Mouse (Mus musculus): ENCODE measurements around the gene Aldh9a1.

DNA sequence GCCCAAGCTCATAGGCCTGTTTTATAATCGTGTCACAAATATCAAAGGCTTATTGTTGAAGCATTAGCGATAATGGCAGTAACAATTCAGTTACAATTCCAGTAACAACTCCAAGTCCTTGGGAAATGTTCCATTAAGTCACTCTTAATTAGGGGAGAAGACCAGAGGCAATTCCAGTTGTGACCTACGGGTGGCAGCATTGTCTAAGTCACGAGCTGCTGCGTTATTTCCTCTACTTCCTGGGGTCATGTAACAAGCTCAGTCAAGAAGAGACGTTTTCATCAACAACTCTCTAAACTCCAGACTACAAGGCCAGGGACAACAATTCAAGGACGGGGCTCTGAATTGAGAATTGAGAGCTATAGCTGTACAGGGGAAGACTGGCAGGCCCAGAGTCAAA is 65.1 kb downstream of the Aldh9a1 start:
- TF ChIP-seq CTCF (IDR thresholded peaks at IDR 0.05; ENCODE audit: insufficient read depth, low read length) (peak; percentile 82), POLR2A (IDR thresholded peaks at IDR 0.05; ENCODE audit: borderline replicate concordance, extremely low read depth, low read depth, low read length) (no peak)

Data from lung, adult 2 months (tissue).